8 mouse cellular contexts compared by ENCODE assay signal in genomic region chr16:49856661-49857060, GRCm38 (mm10). TPM values are rescaled to one million over a fixed set of nuclear protein-coding genes. Genes with fewer than 3 reads are reported as not detected.
DNase-seq lines count a peak whose midpoint lies in the region; ATAC-seq and TF ChIP-seq lines count a peak whose summit lies in the region.

No protein-coding gene starts in this region.

- peak overlapping the region; percentile 86 for H3K9ac ChIP-seq in lung, postnatal 0 days (replicated peaks; ENCODE audit: low read depth)
- H3K9ac ChIP-seq in embryonic facial prominence, embryonic 14.5 days (ENCODE audit: low read depth, low read length) = peak overlapping the region; percentile 89
- no peak overlapping the region; the same call in 1 of the 2 replicates for H3K9ac ChIP-seq in limb, embryonic 11.5 days (ENCODE audit: low read length)

- peak overlapping the region; percentile 94 for H3K4me3 ChIP-seq in lung, postnatal 0 days (ENCODE audit: low read depth, low read length)
- H3K4me3 ChIP-seq in embryonic facial prominence, embryonic 14.5 days (ENCODE audit: low read depth, low read length) = peak overlapping the region; percentile 94
- peak overlapping the region; percentile 85 for H3K4me3 ChIP-seq in limb, embryonic 11.5 days (ENCODE audit: low read depth, low read length)
- peak overlapping the region; percentile 59; the same call in 1 of the 2 replicates for H3K4me3 ChIP-seq in olfactory bulb, adult 2 months (ENCODE audit: insufficient read depth, low read depth, low read length)

- DNase-seq in lung, postnatal 0 days (ENCODE audit: low spot score) = peak; percentile 14
- no peak for DNase-seq in lung, adult 18-20 months
- DNase-seq in embryonic facial prominence, embryonic 14.5 days (ENCODE audit: low spot score) = no peak
- no peak for DNase-seq in limb, embryonic 11.5 days (ENCODE audit: low spot score)
- no peak for DNase-seq in urinary bladder, postnatal 25 days (ENCODE audit: low spot score)
- DNase-seq in ovary, postnatal 10 days (ENCODE audit: low spot score) = no peak

- H3K9me3 ChIP-seq in lung, postnatal 0 days (ENCODE audit: low read length) = no peaks in the 10 kb centered on the region
- no peaks in the 10 kb centered on the region for H3K9me3 ChIP-seq in embryonic facial prominence, embryonic 14.5 days (ENCODE audit: control insufficient read depth, low read length)
- no peaks in the 10 kb centered on the region for H3K9me3 ChIP-seq in limb, embryonic 11.5 days (ENCODE audit: control insufficient read depth, low read length)

- no peak for ATAC-seq in lung, postnatal 0 days
- ATAC-seq in embryonic facial prominence, embryonic 14.5 days (ENCODE audit: low read depth) = no peak
- ATAC-seq in limb, embryonic 11.5 days (ENCODE audit: insufficient number of reproducible peaks, low FRiP score, low TSS enrichment, low read depth) = no peak
- no peak for ATAC-seq in cerebellum, adult (ENCODE audit: insufficient number of reproducible peaks, low FRiP score, low TSS enrichment)

- TF ChIP-seq CTCF in lung, postnatal 0 days (IDR thresholded peaks at IDR 0.05) = no peak
- no peak for TF ChIP-seq CTCF in olfactory bulb, adult 2 months (IDR thresholded peaks at IDR 0.05; ENCODE audit: insufficient read depth, low read depth, low read length)

- TF ChIP-seq POLR2A in olfactory bulb, adult 2 months (IDR thresholded peaks at IDR 0.05; ENCODE audit: insufficient read depth, low read depth, low read length) = no peak

- no peaks in the 10 kb centered on the region for H3K27me3 ChIP-seq in lung, postnatal 0 days (replicated peaks; ENCODE audit: insufficient read depth, low read length)
- H3K27me3 ChIP-seq in embryonic facial prominence, embryonic 14.5 days (replicated peaks; ENCODE audit: control insufficient read depth, insufficient read depth, low read length) = no peaks in the 10 kb centered on the region
- H3K27me3 ChIP-seq in limb, embryonic 11.5 days (ENCODE audit: control insufficient read depth, insufficient read depth, low read length) = no peaks in the 10 kb centered on the region

- TF ChIP-seq EP300 in lung, postnatal 0 days (IDR thresholded peaks at IDR 0.05) = no peak

- peak overlapping the region; percentile 70 for H3K4me2 ChIP-seq in lung, postnatal 0 days (replicated peaks; ENCODE audit: low read depth, low read length)
- peak overlapping the region; percentile 54 for H3K4me2 ChIP-seq in embryonic facial prominence, embryonic 14.5 days (ENCODE audit: low read depth, low read length)
- H3K4me2 ChIP-seq in limb, embryonic 11.5 days (ENCODE audit: low read depth, severe bottlenecking) = peak overlapping the region; percentile 75

- 1% methylated on average over 8 of the region's 8 CpGs for WGBS in lung, postnatal 0 days
- WGBS in embryonic facial prominence, embryonic 14.5 days = 14% methylated on average over 8 of the region's 8 CpGs
- 40% methylated on average over 8 of the region's 8 CpGs for WGBS in limb, embryonic 11.5 days
- under 1% methylated on average over 8 of the region's 8 CpGs for WGBS in olfactory bulb, adult 2 months

- peak overlapping the region; percentile 99 for H3K27ac ChIP-seq in lung, postnatal 0 days (ENCODE audit: low read length)
- H3K27ac ChIP-seq in embryonic facial prominence, embryonic 14.5 days (replicated peaks; ENCODE audit: low read depth, low read length) = no peak overlapping the region
- H3K27ac ChIP-seq in limb, embryonic 11.5 days (replicated peaks; ENCODE audit: low read depth, low read length) = no peak overlapping the region
- H3K27ac ChIP-seq in olfactory bulb, adult 2 months (ENCODE audit: insufficient read depth, low read depth, low read length) = peak overlapping the region; percentile 92

- peaks cover 9% of the 10 kb centered on the region; the same call in 1 of the 2 replicates for H3K4me1 ChIP-seq in lung, postnatal 0 days (ENCODE audit: insufficient read depth, low read depth, low read length)
- H3K4me1 ChIP-seq in embryonic facial prominence, embryonic 14.5 days (ENCODE audit: control insufficient read depth, insufficient read depth, low read length) = peaks cover 15% of the 10 kb centered on the region
- no peaks in the 10 kb centered on the region for H3K4me1 ChIP-seq in limb, embryonic 11.5 days (ENCODE audit: control insufficient read depth, insufficient read depth, low read length)
- H3K4me1 ChIP-seq in olfactory bulb, adult 2 months (ENCODE audit: control insufficient read depth, insufficient read depth, low read length) = peaks cover 4% of the 10 kb centered on the region

- H3K36me3 ChIP-seq in lung, postnatal 0 days (ENCODE audit: insufficient read depth, low read length) = no peaks in the 10 kb centered on the region
- H3K36me3 ChIP-seq in embryonic facial prominence, embryonic 14.5 days (ENCODE audit: control insufficient read depth, insufficient read depth, low read length) = no peaks in the 10 kb centered on the region
- H3K36me3 ChIP-seq in limb, embryonic 11.5 days (ENCODE audit: control insufficient read depth, insufficient read depth, low read length) = 0 out of 2 replicates have a peak, but pooled peaks cover 2% of the 10 kb centered on the region

RNA-seq across cellular contexts. Expression of gene Cd47, which starts 56.3 kb away (rescaled TPM):
- 219 and 245 TPM in 2 replicates for polyA plus RNA-seq in lung, postnatal 0 days (2015; fragmentation: Nextera tagmentation; extraction: Ambion mirVana)
- polyA plus RNA-seq in embryonic facial prominence, embryonic 14.5 days (2014; fragmentation: Nextera tagmentation; extraction: Ambion mirVana) = 96.1 and 102 TPM in 2 replicates
- polyA plus RNA-seq in limb, embryonic 11.5 days (2014; fragmentation: Nextera tagmentation; extraction: Ambion mirVana) = 30.9 and 32.7 TPM in 2 replicates
- 116 TPM in 1 of 2 replicates, not detected in the other for polyA plus RNA-seq in olfactory bulb, adult 2 months (2012; ENCODE audit: insufficient read depth, insufficient read length, low replicate concordance, missing spikeins)

Comparison
In these comparisons a context has a peak if more than half of its experiments do, and no peak if none do; other contexts are left out.
1. H3K27ac ChIP-seq: peak in lung, postnatal 0 days (single experiment) and olfactory bulb, adult 2 months (single experiment); none in embryonic facial prominence, embryonic 14.5 days (single experiment) and limb, embryonic 11.5 days (single experiment).
2. Peak in every context shown above with its lines, with median percentiles within 50 percentile points of each other: H3K4me2 ChIP-seq and H3K4me3 ChIP-seq.